Mouse (Mus musculus): ENCODE measurements around the gene Dnali1. TPM values are rescaled to one million over a fixed set of nuclear protein-coding genes. Genes with fewer than 3 reads are reported as not detected.
A peak's percentile ranks its signal among the peaks of the same experiment; 100 is the strongest.

Gene Dnali1
- total and polyA plus RNA-seq, 2 experiments from 2014 or later, result 0.73 to 1.4 TPM

DNA sequence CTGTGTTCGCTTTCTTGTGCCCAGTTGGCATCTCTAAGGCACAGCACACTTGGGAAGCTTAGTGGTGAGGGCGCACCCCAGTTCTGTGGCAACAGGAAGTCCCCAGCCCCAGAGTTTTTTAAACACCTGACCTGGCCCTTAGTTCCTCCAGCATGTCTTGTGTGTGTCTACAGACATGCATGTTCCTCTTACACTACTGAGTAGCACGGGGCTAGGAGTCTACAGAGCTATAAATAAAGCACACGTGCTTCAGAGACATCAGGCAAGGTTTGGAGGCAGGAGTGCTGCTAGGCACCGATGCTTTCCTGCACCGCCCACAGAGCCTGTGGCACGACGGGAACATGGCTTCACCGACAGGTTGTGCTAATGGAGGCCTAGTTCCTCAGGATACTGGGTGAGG, 10.1 kb downstream of the Dnali1 start:
- Histone ChIP-seq H3K27me3 (ENCODE audit: insufficient read depth, low read length) (no peaks in the 10 kb centered on the region), H3K4me1 (ENCODE audit: insufficient read depth, low read length) (peaks cover 4% of the 10 kb centered on the region; the same call in 1 of the 2 replicates), H3K4me3 (ENCODE audit: low read length) (no peak overlapping the region), H3K36me3 (ENCODE audit: insufficient read depth, low read length) (peaks cover 44% of the 10 kb centered on the region), H3K4me2 (ENCODE audit: low read depth, low read length) (no peak overlapping the region), H3K9me3 (ENCODE audit: low read length) (no peaks in the 10 kb centered on the region), H3K9ac (replicated peaks; ENCODE audit: low read length) (no peak overlapping the region), H3K27ac (no peak overlapping the region)
- DNase-seq (ENCODE audit: low spot score) (no peak), ATAC-seq (no peak)
- no peak for TF ChIP-seq CTCF (IDR thresholded peaks at IDR 0.05; ENCODE audit: low read depth)
- WGBS, result 93% methylated on average over 9 of the region's 9 CpGs

DNA sequence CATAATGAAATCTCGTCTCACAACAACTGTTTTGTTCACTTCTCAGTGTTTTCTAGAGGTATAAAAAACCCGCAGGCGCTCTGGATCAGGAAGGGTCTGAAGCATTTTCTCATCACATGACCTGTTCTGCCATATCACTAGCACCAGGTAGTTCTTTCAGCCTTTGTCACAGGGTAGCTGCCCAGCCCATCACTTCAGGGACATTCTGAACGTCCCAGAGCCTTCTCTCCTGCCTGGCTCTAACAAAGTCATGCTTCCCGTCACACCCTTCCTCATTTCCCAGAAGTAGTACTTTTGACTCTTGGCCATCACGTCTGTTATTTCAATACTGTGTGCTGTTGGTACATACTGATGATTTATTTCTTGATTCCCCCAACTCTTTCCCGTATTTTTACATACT, 21.0 kb downstream of the Dnali1 start:
- H3K36me3 ChIP-seq (ENCODE audit: insufficient read depth, low read length), result peaks cover 73% of the 10 kb centered on the region
- no peak overlapping the region for H3K27ac ChIP-seq
- no peak overlapping the region for H3K4me3 ChIP-seq (ENCODE audit: low read length)
- H3K4me1 ChIP-seq (ENCODE audit: insufficient read depth, low read length), result no peaks in the 10 kb centered on the region
- WGBS, result 91% methylated on average over 7 of the region's 7 CpGs
- H3K27me3 ChIP-seq (ENCODE audit: insufficient read depth, low read length), result no peaks in the 10 kb centered on the region
- no peak for TF ChIP-seq CTCF (IDR thresholded peaks at IDR 0.05; ENCODE audit: low read depth)
- H3K9me3 ChIP-seq (ENCODE audit: low read length), result no peaks in the 10 kb centered on the region
- H3K4me2 ChIP-seq (ENCODE audit: low read depth, low read length), result no peak overlapping the region
- no peak overlapping the region for H3K9ac ChIP-seq (replicated peaks; ENCODE audit: low read length)
- ATAC-seq, result no peak
- DNase-seq (ENCODE audit: low spot score), result no peak

DNA sequence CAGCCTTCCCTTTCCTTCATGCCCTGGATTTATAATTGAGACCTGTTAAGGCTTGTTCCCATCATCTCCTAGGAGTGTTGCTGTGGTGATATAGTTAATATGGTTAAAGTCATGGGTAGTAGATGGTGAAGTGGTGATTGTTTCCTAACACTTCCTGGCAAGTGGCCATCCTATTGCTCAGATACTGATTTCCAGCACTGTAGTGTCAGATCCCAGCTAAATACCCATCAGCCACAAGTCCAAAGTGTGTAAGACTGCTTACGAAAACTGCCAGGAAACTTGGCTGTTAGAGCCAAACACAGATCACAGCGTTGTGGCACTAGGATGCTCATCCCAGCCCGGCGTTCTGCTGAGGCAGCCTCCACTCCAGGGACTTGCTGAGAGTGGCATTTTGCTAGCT, 31.2 kb downstream of the Dnali1 start:
- 75% methylated on average over 4 of the region's 4 CpGs for WGBS
- Histone ChIP-seq H3K4me2 (ENCODE audit: low read depth, low read length) (no peak overlapping the region), H3K27me3 (ENCODE audit: insufficient read depth, low read length) (no peaks in the 10 kb centered on the region), H3K9me3 (ENCODE audit: low read length) (no peaks in the 10 kb centered on the region), H3K27ac (no peak overlapping the region), H3K36me3 (ENCODE audit: insufficient read depth, low read length) (peaks cover 17% of the 10 kb centered on the region; the same call in 1 of the 2 replicates), H3K4me1 (ENCODE audit: insufficient read depth, low read length) (peaks cover 9% of the 10 kb centered on the region), H3K9ac (replicated peaks; ENCODE audit: low read length) (no peak overlapping the region), H3K4me3 (ENCODE audit: low read length) (no peak overlapping the region)
- ATAC-seq (no peak), DNase-seq (ENCODE audit: low spot score) (no peak)
- TF ChIP-seq CTCF (IDR thresholded peaks at IDR 0.05; ENCODE audit: low read depth), result no peak

DNA sequence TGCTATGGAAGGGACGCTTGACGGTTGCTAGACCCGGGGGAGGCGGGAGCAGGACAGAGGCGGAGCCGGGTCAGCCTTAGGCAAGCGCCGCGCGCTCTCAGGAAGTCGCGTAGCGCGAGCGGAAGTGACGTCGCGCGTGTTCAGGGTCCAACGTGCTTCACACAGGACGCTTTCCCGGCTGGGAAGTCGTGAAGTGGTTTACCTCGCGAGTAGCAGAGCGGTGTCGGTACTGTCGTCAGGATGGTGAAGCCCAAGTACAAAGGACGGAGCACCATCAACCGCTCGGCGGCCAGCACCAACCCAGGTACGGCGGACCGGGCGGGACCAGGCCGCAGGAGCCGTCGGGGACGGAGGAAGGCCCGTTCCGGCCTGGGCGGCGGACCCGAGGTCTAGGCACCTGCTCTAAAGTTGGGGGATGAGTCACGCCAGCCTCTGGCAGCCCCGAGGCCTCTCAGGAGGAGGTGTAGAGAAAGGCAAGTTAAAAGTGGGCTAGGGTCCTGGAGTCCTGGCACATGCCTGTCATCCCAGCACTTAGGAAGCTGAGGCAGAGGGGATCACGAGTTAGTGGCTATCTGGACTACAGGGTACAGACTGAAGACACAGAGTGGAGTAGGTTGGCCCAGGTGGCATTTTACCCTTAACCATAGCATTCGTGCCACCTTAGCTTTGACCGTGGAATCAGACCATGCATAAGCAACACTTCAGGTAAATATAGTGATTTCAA, 35.5 kb downstream of the Dnali1 start:
- TF ChIP-seq CTCF (IDR thresholded peaks at IDR 0.05; ENCODE audit: low read depth), result no peak
- Histone ChIP-seq H3K4me3 (ENCODE audit: low read length) (peak overlapping the region; percentile 92), H3K4me2 (ENCODE audit: low read depth, low read length) (peak overlapping the region; percentile 98), H3K27me3 (ENCODE audit: insufficient read depth, low read length) (no peaks in the 10 kb centered on the region), H3K9me3 (ENCODE audit: low read length) (no peaks in the 10 kb centered on the region), H3K36me3 (ENCODE audit: insufficient read depth, low read length) (no peaks in the 10 kb centered on the region), H3K4me1 (ENCODE audit: insufficient read depth, low read length) (peaks cover 9% of the 10 kb centered on the region), H3K27ac (peak overlapping the region; percentile 68), H3K9ac (replicated peaks; ENCODE audit: low read length) (peak overlapping the region; percentile 76)
- WGBS, result 1% methylated on average over 50 of the region's 50 CpGs
- ATAC-seq (peak; percentile 99), DNase-seq (ENCODE audit: low spot score) (peak; percentile 98)

DNA sequence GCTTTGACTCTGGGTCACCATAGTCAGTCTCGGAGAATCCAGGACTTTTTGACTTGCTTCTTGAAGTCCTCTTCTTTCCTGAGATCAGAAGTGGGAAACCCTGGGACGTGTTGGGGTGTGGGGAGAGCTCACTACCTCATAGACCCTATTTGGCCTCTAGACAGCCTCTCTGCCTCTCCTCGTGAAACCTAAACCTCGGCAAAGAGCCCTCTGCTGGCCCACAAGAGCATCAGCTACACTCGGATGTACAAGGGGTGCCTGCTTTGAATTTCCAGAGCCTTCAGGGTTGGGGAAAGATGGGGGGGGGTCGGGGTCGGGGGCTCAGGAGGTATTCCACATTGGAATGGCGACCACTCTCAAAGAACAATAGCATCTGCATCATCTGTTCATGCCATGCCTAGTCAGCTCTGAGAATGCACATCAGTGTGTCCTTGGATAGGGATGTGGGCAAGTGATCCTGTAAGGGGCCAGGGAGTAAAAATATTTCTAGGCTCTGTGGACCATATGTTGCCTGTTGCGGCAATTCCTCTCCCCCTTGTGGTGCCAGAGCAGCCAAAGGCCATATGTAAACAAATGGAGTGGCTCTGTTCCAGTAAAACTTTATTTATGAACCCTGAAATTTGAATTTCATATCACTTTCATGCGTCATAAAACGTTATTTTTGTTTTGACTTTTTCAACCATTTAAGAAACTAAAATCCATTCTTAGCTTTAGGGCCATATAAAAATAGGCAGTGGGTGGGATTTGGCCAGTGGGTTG, 44.5 kb downstream of the Dnali1 start:
- Histone ChIP-seq H3K4me2 (ENCODE audit: low read depth, low read length) (no peak overlapping the region), H3K27ac (no peak overlapping the region), H3K9ac (replicated peaks; ENCODE audit: low read length) (no peak overlapping the region), H3K4me3 (ENCODE audit: low read length) (no peak overlapping the region), H3K4me1 (ENCODE audit: insufficient read depth, low read length) (no peaks in the 10 kb centered on the region), H3K36me3 (ENCODE audit: insufficient read depth, low read length) (no peaks in the 10 kb centered on the region), H3K27me3 (ENCODE audit: insufficient read depth, low read length) (no peaks in the 10 kb centered on the region; the same call in 1 of the 2 replicates), H3K9me3 (ENCODE audit: low read length) (no peaks in the 10 kb centered on the region)
- TF ChIP-seq CTCF (IDR thresholded peaks at IDR 0.05; ENCODE audit: low read depth), result peak; percentile 53
- DNase-seq (ENCODE audit: low spot score), result peak; percentile 43
- ATAC-seq, result no peak
- WGBS, result 31% methylated on average over 11 of the region's 11 CpGs

DNA sequence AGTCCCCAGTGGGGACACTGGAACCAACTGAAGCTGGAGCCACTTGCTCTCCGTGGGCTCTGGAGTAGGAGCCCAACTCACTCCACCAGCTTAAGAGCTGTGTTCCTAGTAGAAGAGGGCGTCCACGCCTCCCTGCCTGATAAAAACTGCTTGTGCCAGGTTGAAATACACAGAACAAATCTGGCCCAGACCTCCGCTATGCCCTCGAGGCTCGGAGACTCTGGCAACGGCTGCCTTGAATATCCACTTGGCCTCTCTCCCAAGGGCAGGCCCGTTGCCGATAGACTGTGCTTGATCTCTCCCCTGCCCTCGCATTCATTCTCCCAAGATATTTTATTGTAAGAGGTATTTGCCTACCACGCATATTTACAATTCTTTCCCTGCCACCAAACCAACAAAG, 48.1 kb downstream of the Dnali1 start:
- H3K27ac ChIP-seq, result no peak overlapping the region
- no peaks in the 10 kb centered on the region; the same call in 1 of the 2 replicates for H3K27me3 ChIP-seq (ENCODE audit: insufficient read depth, low read length)
- no peaks in the 10 kb centered on the region for H3K36me3 ChIP-seq (ENCODE audit: insufficient read depth, low read length)
- no peak overlapping the region for H3K4me3 ChIP-seq (ENCODE audit: low read length)
- 63% methylated on average over 11 of the region's 11 CpGs for WGBS
- no peak for ATAC-seq
- no peak overlapping the region for H3K9ac ChIP-seq (replicated peaks; ENCODE audit: low read length)
- no peak for DNase-seq (ENCODE audit: low spot score)
- H3K4me2 ChIP-seq (ENCODE audit: low read depth, low read length), result no peak overlapping the region
- H3K9me3 ChIP-seq (ENCODE audit: low read length), result no peaks in the 10 kb centered on the region
- no peaks in the 10 kb centered on the region for H3K4me1 ChIP-seq (ENCODE audit: insufficient read depth, low read length)
- no peak for TF ChIP-seq CTCF (IDR thresholded peaks at IDR 0.05; ENCODE audit: low read depth)

All from hindbrain, postnatal 0 days (tissue).